Mouse (Mus musculus) heart, postnatal 0 days (tissue): ENCODE results near the gene Rab11fip5.

ENCODE experiments used
- CTCF ChIP-seq: IDR thresholded peaks from 2 replicates; pipeline ENCODE4 v1.5.1; 2016; ENCODE audit warnings: antibody characterized with exemption, control low read depth, low read depth
- EP300 ChIP-seq: IDR thresholded peaks from 2 replicates; pipeline ENCODE4 v1.6.1; 2016; ENCODE audit warnings: antibody characterized with exemption, low read depth

- TF ChIP-seq EP300: no peak
- TF ChIP-seq CTCF: peak; percentile 59
Measured at GRCm38 (mm10) chr6:85397165-85397564, 22.7 kb upstream of the Rab11fip5 start.
